Comparison of ENCODE assay signal across 20 mouse cellular contexts in genomic region chr9:59280888-59281287, GRCm38 (mm10).
"Had no signal": no experiment of that assay in that cellular context is flagged by ENCODE, and none has a peak within 500 bp of the region (broad histone marks: within the 10 kb centered on the region; RNA-seq: fewer than 3 reads in every experiment).

No protein-coding gene starts in this region.

- H3K9ac ChIP-seq: limb, embryonic 13.5 days; liver, embryonic 12.5 days; liver, embryonic 15.5 days; lung, embryonic 15.5 days; midbrain, embryonic 12.5 days; neural tube, embryonic 13.5 days had no signal

- H3K4me2 ChIP-seq: limb, embryonic 13.5 days; liver, embryonic 12.5 days; liver, embryonic 15.5 days; lung, embryonic 15.5 days; midbrain, embryonic 12.5 days; neural tube, embryonic 13.5 days had no signal

- H3K9me3 ChIP-seq: limb, embryonic 10.5 days; limb, embryonic 13.5 days; liver, embryonic 12.5 days; liver, embryonic 15.5 days; lung, embryonic 15.5 days; midbrain, embryonic 12.5 days; neural tube, embryonic 13.5 days had no signal

- ATAC-seq: liver, embryonic 12.5 days; midbrain, embryonic 16.5 days had no signal

- H3K36me3 ChIP-seq: limb, embryonic 10.5 days; limb, embryonic 13.5 days; liver, embryonic 12.5 days; liver, embryonic 15.5 days; lung, embryonic 15.5 days; midbrain, embryonic 12.5 days; neural tube, embryonic 13.5 days had no signal

- H3K27ac ChIP-seq: limb, embryonic 10.5 days; limb, embryonic 13.5 days; liver, embryonic 12.5 days; liver, embryonic 15.5 days; lung, embryonic 15.5 days; midbrain, embryonic 12.5 days; neural tube, embryonic 13.5 days had no signal

- DNase-seq: kidney, adult 18-20 months; kidney, adult 9 months; kidney, postnatal 14 days; kidney, postnatal 4 days; liver; lung, adult 18-20 months; lung, postnatal 10 days; lung, postnatal 36 days; retina, postnatal 1 day; thymus, adult 18-20 months; thymus, postnatal 25 days had no signal

- H3K4me3 ChIP-seq: limb, embryonic 10.5 days; limb, embryonic 13.5 days; liver, embryonic 12.5 days; liver, embryonic 15.5 days; lung, embryonic 15.5 days; midbrain, embryonic 12.5 days; myocyte; neural tube, embryonic 13.5 days had no signal

- H3K27me3 ChIP-seq: limb, embryonic 13.5 days; liver, embryonic 12.5 days; liver, embryonic 15.5 days; lung, embryonic 15.5 days; midbrain, embryonic 12.5 days; neural tube, embryonic 13.5 days had no signal
